Mouse (Mus musculus) embryonic facial prominence, embryonic 15.5 days (tissue): Measurements from ENCODE around the gene Cryge. TPM values are rescaled to one million over a fixed set of nuclear protein-coding genes. Genes with fewer than 3 reads are reported as not detected.
A peak's percentile ranks its signal among the peaks of the same experiment; 100 is the strongest.
"Not testable (repeated sequence)": the region's sequence is repeated elsewhere in the genome, so short reads cannot be mapped to it uniquely, and the experiment has no call there.

Source experiments
- ATAC-seq: fragments of 200-750 bp; cut with Nextera tagmentation; 2 replicates; pipeline ENCODE4 v1.8.0; 2017; ENCODE audit warnings: low read depth, moderate TSS enrichment; ENCODE audit not compliant: insufficient number of reproducible peaks, low FRiP score, low TSS enrichment
- H3K27ac ChIP-seq: fragments of 300-500 bp; sonication (generic); replicated peaks from 2 replicates; pipeline ENCODE4 v1.5.1; 2015; ENCODE audit warnings: mild to moderate bottlenecking, inconsistent platforms
- H3K27me3 ChIP-seq: fragments of 300-500 bp; sonication (generic); 2 replicates; pipeline ENCODE4 v1.6.1; 2015; ENCODE audit warnings: inconsistent platforms
- H3K36me3 ChIP-seq: fragments of 300-500 bp; sonication (generic); 2 replicates; pipeline ENCODE4 v1.6.1; 2015; ENCODE audit warnings: mild to moderate bottlenecking, inconsistent platforms
- H3K4me1 ChIP-seq: fragments of 300-500 bp; sonication (generic); 2 replicates; pipeline ENCODE4 v1.6.1; 2015; ENCODE audit warnings: inconsistent platforms
- H3K4me2 ChIP-seq: fragments of 300-500 bp; sonication (generic); replicated peaks from 2 replicates; pipeline ENCODE4 v1.6.1; 2015; ENCODE audit warnings: mild to moderate bottlenecking, inconsistent platforms
- H3K4me3 ChIP-seq: fragments of 300-500 bp; sonication (generic); replicated peaks from 2 replicates; pipeline ENCODE4 v1.5.1; 2015; ENCODE audit warnings: mild to moderate bottlenecking, inconsistent platforms
- H3K9ac ChIP-seq: fragments of 300-500 bp; sonication (generic); 2 replicates; pipeline ENCODE4 v1.6.1; 2015; ENCODE audit warnings: inconsistent platforms
- H3K9me3 ChIP-seq: fragments of 300-500 bp; sonication (generic); replicated peaks from 2 replicates; pipeline ENCODE4 v1.6.1; 2016; ENCODE audit warnings: inconsistent platforms
- WGBS: fragments of 180-500 bp; shearing (Covaris S2); methylation state at CpG from one replicate; pipeline ENCODE4 v1.1.7; 2015; 5-methylcytosine and 5-hydroxymethylcytosine counted together
- polyA plus RNA-seq: library from polyadenylated mRNA; unstranded; fragments of >200 nt; fragmentation: Nextera tagmentation; extraction: Ambion mirVana; gene quantifications from 2 replicates; pipeline ENCODE4 v1.2.1, GENCODE M21; 2015

Cryge gene
- polyA plus RNA-seq: 1.8 and 2.4 TPM in 2 replicates

GRCm38 (mm10) chr1:65050952-65051351, at the start of gene Cryge:
Gene Cryge (minus strand): TSS chr1:65051149.
- H3K36me3 ChIP-seq, ATAC-seq, H3K27me3 ChIP-seq, H3K9me3 ChIP-seq, H3K9ac ChIP-seq, H3K4me3 ChIP-seq, H3K27ac ChIP-seq, H3K4me2 ChIP-seq, H3K4me1 ChIP-seq: not testable (repeated sequence)
- WGBS: 87% methylated on average over 12 of the region's 12 CpGs

GRCm38 (mm10) chr1:65096953-65097352, 46.0 kb upstream of the Cryge start:
- no peak overlapping the region for H3K27ac ChIP-seq
- no peak for ATAC-seq
- H3K4me3 ChIP-seq: no peak overlapping the region
- H3K4me2 ChIP-seq: no peak overlapping the region
- no peaks in the 10 kb centered on the region for H3K4me1 ChIP-seq
- H3K9me3 ChIP-seq: no peaks in the 10 kb centered on the region
- 82% methylated on average over 3 of the region's 3 CpGs for WGBS
- no peaks in the 10 kb centered on the region for H3K36me3 ChIP-seq
- H3K27me3 ChIP-seq: no peaks in the 10 kb centered on the region
- H3K9ac ChIP-seq: no peak overlapping the region

GRCm38 (mm10) chr1:65091566-65091965, 40.6 kb upstream of the Cryge start:
- 72% methylated on average over 3 of the region's 3 CpGs for WGBS
- H3K27me3 ChIP-seq: no peaks in the 10 kb centered on the region
- no peak overlapping the region for H3K9ac ChIP-seq
- H3K9me3 ChIP-seq: no peaks in the 10 kb centered on the region
- no peaks in the 10 kb centered on the region for H3K4me1 ChIP-seq
- no peak overlapping the region for H3K4me2 ChIP-seq
- H3K36me3 ChIP-seq: no peaks in the 10 kb centered on the region
- ATAC-seq: no peak
- no peak overlapping the region for H3K27ac ChIP-seq
- no peak overlapping the region for H3K4me3 ChIP-seq

- H3K27ac ChIP-seq: no peak overlapping the region
- no peak overlapping the region for H3K4me3 ChIP-seq
- no peaks in the 10 kb centered on the region for H3K9me3 ChIP-seq
- H3K4me1 ChIP-seq: no peaks in the 10 kb centered on the region
- no peaks in the 10 kb centered on the region for H3K36me3 ChIP-seq
- H3K27me3 ChIP-seq: no peaks in the 10 kb centered on the region
- no peak for ATAC-seq
- WGBS: 60% methylated on average over 2 of the region's 2 CpGs
- H3K9ac ChIP-seq: no peak overlapping the region
- H3K4me2 ChIP-seq: no peak overlapping the region
Measured at GRCm38 (mm10) chr1:65090370-65090769, 39.4 kb upstream of the Cryge start.

- H3K36me3 ChIP-seq: no peaks in the 10 kb centered on the region
- H3K27me3 ChIP-seq: no peaks in the 10 kb centered on the region
- ATAC-seq: no peak
- no peaks in the 10 kb centered on the region for H3K4me1 ChIP-seq
- H3K9ac ChIP-seq: no peak overlapping the region
- 75% methylated on average over 6 of the region's 6 CpGs for WGBS
- no peak overlapping the region for H3K4me3 ChIP-seq
- no peaks in the 10 kb centered on the region for H3K9me3 ChIP-seq
- H3K4me2 ChIP-seq: no peak overlapping the region
- H3K27ac ChIP-seq: no peak overlapping the region
Measured at GRCm38 (mm10) chr1:65088567-65089356, 37.8 kb upstream of the Cryge start.

- Histone ChIP-seq H3K27ac (no peak within 1 kb of the TSS), H3K9ac (no peak within 1 kb of the TSS), H3K36me3 (no peaks in the 10 kb centered on the region), H3K4me3 (no peak within 1 kb of the TSS), H3K9me3 (no peaks in the 10 kb centered on the region), H3K4me1 (peaks cover 3% of the 10 kb centered on the region; the same call in 1 of the 2 replicates), H3K27me3 (no peaks in the 10 kb centered on the region), H3K4me2 (0 out of 2 replicates have a peak within 1 kb of the TSS, but pooled peaks have one; percentile 21)
- WGBS: 27% methylated on average over 7 of the region's 7 CpGs
- no peak for ATAC-seq
Measured at GRCm38 (mm10) chr1:65082188-65082587, 31.2 kb upstream of the Cryge start, which contains the start of gene Crygb. Gene Crygb (minus strand): TSS chr1:65082288.

- Histone ChIP-seq H3K36me3 (no peaks in the 10 kb centered on the region), H3K27me3 (no peaks in the 10 kb centered on the region), H3K4me2 (no peak overlapping the region), H3K9me3 (no peaks in the 10 kb centered on the region), H3K4me1 (no peaks in the 10 kb centered on the region), H3K27ac (no peak overlapping the region), H3K4me3 (no peak overlapping the region), H3K9ac (no peak overlapping the region)
- no peak for ATAC-seq
- WGBS: 12% methylated on average over 5 of the region's 5 CpGs
Measured at GRCm38 (mm10) chr1:65075607-65076006, 24.7 kb upstream of the Cryge start.

- Histone ChIP-seq H3K9me3 (no peaks in the 10 kb centered on the region), H3K27me3 (no peaks in the 10 kb centered on the region), H3K4me2 (no peak within 1 kb of the TSS), H3K4me1 (no peaks in the 10 kb centered on the region), H3K36me3 (no peaks in the 10 kb centered on the region), H3K9ac (no peak within 1 kb of the TSS), H3K4me3 (no peak within 1 kb of the TSS), H3K27ac (no peak within 1 kb of the TSS)
- WGBS: 54% methylated on average over 6 of the region's 6 CpGs
- no peak for ATAC-seq
Measured at GRCm38 (mm10) chr1:65073589-65073988, 22.6 kb upstream of the Cryge start, which contains the start of gene Crygc. Gene Crygc (minus strand): TSS chr1:65073689.

GRCm38 (mm10) chr1:65067842-65068241, 16.9 kb upstream of the Cryge start:
- no peak overlapping the region for H3K9ac ChIP-seq
- H3K4me2 ChIP-seq: no peak overlapping the region
- no peaks in the 10 kb centered on the region for H3K27me3 ChIP-seq
- H3K4me3 ChIP-seq: no peak overlapping the region
- ATAC-seq: no peak
- H3K4me1 ChIP-seq: no peaks in the 10 kb centered on the region
- H3K9me3 ChIP-seq: no peaks in the 10 kb centered on the region
- H3K36me3 ChIP-seq: no peaks in the 10 kb centered on the region
- no peak overlapping the region for H3K27ac ChIP-seq

GRCm38 (mm10) chr1:65064201-65064600, 13.3 kb upstream of the Cryge start:
- Histone ChIP-seq H3K4me2 (no peak overlapping the region), H3K27me3 (no peaks in the 10 kb centered on the region), H3K4me1 (no peaks in the 10 kb centered on the region), H3K9me3 (no peaks in the 10 kb centered on the region), H3K36me3 (no peaks in the 10 kb centered on the region), H3K9ac (no peak overlapping the region), H3K4me3 (no peak overlapping the region), H3K27ac (no peak overlapping the region)
- no peak for ATAC-seq
- 84% methylated on average over 15 of the region's 15 CpGs for WGBS

GRCm38 (mm10) chr1:65063352-65063751, 12.4 kb upstream of the Cryge start, which contains the start of gene Crygd:
Gene Crygd (minus strand): TSS chr1:65063452.
- Histone ChIP-seq H3K4me1 (no peaks in the 10 kb centered on the region), H3K36me3 (no peaks in the 10 kb centered on the region), H3K27ac (no peak within 1 kb of the TSS), H3K4me2 (no peak within 1 kb of the TSS), H3K27me3 (no peaks in the 10 kb centered on the region), H3K9me3 (no peaks in the 10 kb centered on the region), H3K4me3 (no peak within 1 kb of the TSS), H3K9ac (no peak within 1 kb of the TSS)
- no peak for ATAC-seq
- 87% methylated on average over 8 of the region's 8 CpGs for WGBS

- Histone ChIP-seq H3K9ac (no peak overlapping the region), H3K9me3 (no peaks in the 10 kb centered on the region), H3K4me1 (no peaks in the 10 kb centered on the region), H3K27ac (no peak overlapping the region), H3K4me3 (no peak overlapping the region), H3K27me3 (no peaks in the 10 kb centered on the region), H3K36me3 (no peaks in the 10 kb centered on the region), H3K4me2 (no peak overlapping the region)
- 21% methylated on average over 2 of the region's 2 CpGs for WGBS
- no peak for ATAC-seq
Measured at GRCm38 (mm10) chr1:65052140-65052539, 1.2 kb upstream of the Cryge start.
